Mouse (Mus musculus) kidney, postnatal 0 days (tissue): ENCODE results near the gene Pelp1. TPM values are rescaled to one million over a fixed set of nuclear protein-coding genes. Genes with fewer than 3 reads are reported as not detected.

Experiments used
- ATAC-seq: fragments of 200-750 bp; cut with Nextera tagmentation; replicated peaks from 2 replicates; pipeline ENCODE4 v1.8.0; 2017; ENCODE audit warnings: low read depth, moderate number of reproducible peaks, moderate TSS enrichment, moderate library complexity; ENCODE audit not compliant: low FRiP score
- DNase-seq: peaks from one replicate; pipeline ENCODE4 v3.0.0-alpha.2; 2016; ENCODE audit warnings: low spot score
- H3K27ac ChIP-seq: fragments of 300-500 bp; sonication (generic); 2 replicates; pipeline ENCODE4 v1.5.1; 2014; ENCODE audit warnings: mild to moderate bottlenecking
- H3K27me3 ChIP-seq: fragments of 300-500 bp; sonication (generic); 2 replicates; pipeline ENCODE4 v1.6.1; 2014; ENCODE audit warnings: low read length, mixed read lengths; ENCODE audit not compliant: insufficient read depth
- H3K36me3 ChIP-seq: fragments of 300-500 bp; sonication (generic); 2 replicates; pipeline ENCODE4 v1.6.1; 2014; ENCODE audit warnings: low read length, mixed read lengths; ENCODE audit not compliant: insufficient read depth
- H3K4me1 ChIP-seq: fragments of 300-500 bp; sonication (generic); replicated peaks from 2 replicates; pipeline ENCODE4 v1.6.1; 2014; ENCODE audit warnings: antibody characterized with exemption, low read length, mixed read lengths; ENCODE audit not compliant: insufficient read depth
- H3K4me2 ChIP-seq: fragments of 300-500 bp; sonication (generic); 2 replicates; pipeline ENCODE4 v1.6.1; 2014; ENCODE audit warnings: mild to moderate bottlenecking, low read length, moderate library complexity, mixed read lengths
- H3K4me3 ChIP-seq: fragments of 300-500 bp; sonication (generic); replicated peaks from 2 replicates; pipeline ENCODE4 v1.5.1; 2014; ENCODE audit warnings: low read depth, low read length
- H3K9ac ChIP-seq: fragments of 300-500 bp; sonication (generic); 2 replicates; pipeline ENCODE4 v1.6.1; 2014; ENCODE audit warnings: low read depth, low read length
- H3K9me3 ChIP-seq: fragments of 300-500 bp; sonication (generic); replicated peaks from 2 replicates; pipeline ENCODE4 v1.6.1; 2016; ENCODE audit warnings: low read length, inconsistent platforms, mixed read lengths
- CTCF ChIP-seq: IDR thresholded peaks from 2 replicates; pipeline ENCODE4 v1.5.1; 2016; ENCODE audit warnings: antibody characterized with exemption, low read depth, mild to moderate bottlenecking, moderate library complexity
- whole genome bisulfite sequencing: fragments of 180-500 bp; shearing (Covaris S2); extraction: QIAGEN DNeasy Blood & Tissue Kit; methylation state at CpG from one replicate; pipeline ENCODE4 v1.1.7; 2014; 5-methylcytosine and 5-hydroxymethylcytosine counted together
- polyA plus RNA-seq: library from polyadenylated mRNA; unstranded; fragments of >200 nt; fragmentation: Nextera tagmentation; extraction: Ambion mirVana; gene quantifications from 2 replicates; pipeline ENCODE4 v1.2.1, GENCODE M21; 2015

The Pelp1 gene
- polyA plus RNA-seq, 1 experiment from 2014 or later, result 18.8 TPM

DNA sequence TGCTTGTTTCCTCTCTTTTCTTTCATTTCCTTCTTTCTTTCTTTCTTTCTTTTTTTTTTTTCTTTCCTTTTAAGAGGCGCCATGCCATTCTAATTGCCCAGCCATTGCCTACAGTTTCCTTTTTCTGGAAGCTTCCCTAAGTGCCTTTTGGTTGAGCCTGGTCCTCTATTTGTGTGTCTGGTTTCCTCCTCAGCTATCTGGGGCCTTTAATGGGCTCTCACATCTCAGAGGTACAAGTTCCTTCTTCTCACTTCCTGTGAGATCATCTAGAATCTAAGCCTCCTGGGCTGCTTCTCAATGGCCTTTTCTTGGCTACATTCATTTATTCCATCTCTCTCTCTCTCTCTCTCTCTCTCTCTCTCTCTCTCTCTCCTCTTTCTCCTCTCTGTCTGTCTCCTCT, 37.5 kb upstream of the Pelp1 start:
- no peak overlapping the region for H3K4me2 ChIP-seq
- DNase-seq (no peak), ATAC-seq (no peak)
- H3K9ac ChIP-seq, result no peak overlapping the region
- H3K36me3 ChIP-seq, result no peaks in the 10 kb centered on the region
- 94% methylated on average over 1 of the region's 1 CpGs for WGBS
- H3K27me3 ChIP-seq, result no peaks in the 10 kb centered on the region
- H3K4me1 ChIP-seq, result no peaks in the 10 kb centered on the region
- no peak overlapping the region for H3K27ac ChIP-seq
- no peak overlapping the region for H3K4me3 ChIP-seq
- H3K9me3 ChIP-seq, result no peaks in the 10 kb centered on the region
- TF ChIP-seq CTCF, result no peak

DNA sequence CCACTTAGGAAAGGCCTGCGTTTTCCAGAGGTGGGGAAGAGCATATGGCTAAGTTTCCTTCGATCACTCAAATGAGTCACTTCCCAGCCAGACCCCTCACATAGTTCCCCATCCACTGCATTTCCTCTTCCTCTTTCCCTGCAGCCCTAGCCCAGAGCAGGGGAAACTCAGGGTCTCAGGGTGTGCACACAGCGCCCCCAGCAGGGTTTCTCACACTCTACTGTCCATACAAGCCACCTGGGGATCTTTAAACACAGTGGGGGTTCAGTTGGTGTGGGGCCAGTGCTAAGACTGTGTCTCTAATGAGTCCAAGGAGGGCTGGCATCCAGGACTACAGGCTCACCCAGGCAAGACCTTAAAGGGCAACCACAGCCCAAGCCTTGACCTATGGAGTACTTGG, 36.9 kb upstream of the Pelp1 start:
- 44% methylated on average over 3 of the region's 3 CpGs for WGBS
- ATAC-seq (no peak), DNase-seq (no peak)
- H3K4me2 ChIP-seq, result no peak overlapping the region
- no peaks in the 10 kb centered on the region for H3K27me3 ChIP-seq
- H3K4me3 ChIP-seq, result no peak overlapping the region
- H3K36me3 ChIP-seq, result no peaks in the 10 kb centered on the region
- no peak overlapping the region for H3K27ac ChIP-seq
- no peak overlapping the region for H3K9ac ChIP-seq
- H3K9me3 ChIP-seq, result no peaks in the 10 kb centered on the region
- no peak for TF ChIP-seq CTCF
- no peaks in the 10 kb centered on the region for H3K4me1 ChIP-seq

DNA sequence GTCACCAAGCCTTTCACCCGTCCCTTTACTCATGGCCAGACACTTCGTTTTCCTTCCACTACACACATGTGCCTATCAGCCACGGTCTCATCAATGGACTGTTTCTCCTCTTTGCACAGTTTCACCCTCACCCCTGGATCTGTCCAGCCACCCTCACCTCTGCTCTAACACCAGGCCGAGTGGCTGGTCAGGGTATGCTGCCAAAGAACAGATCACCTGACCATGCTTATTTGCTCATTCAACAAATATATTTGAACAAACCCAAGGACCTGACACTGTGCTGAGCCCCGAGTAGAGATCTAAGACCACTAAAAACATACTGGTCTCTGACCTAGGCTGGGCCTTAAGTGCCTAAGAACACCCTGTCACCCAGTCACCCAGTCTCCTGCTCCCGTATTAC, 34.8 kb upstream of the Pelp1 start:
- H3K27me3 ChIP-seq, result no peaks in the 10 kb centered on the region
- DNase-seq (no peak), ATAC-seq (no peak)
- no peaks in the 10 kb centered on the region for H3K4me1 ChIP-seq
- WGBS, result 78% methylated on average over 6 of the region's 6 CpGs
- no peak for TF ChIP-seq CTCF
- H3K4me3 ChIP-seq, result no peak overlapping the region
- no peak overlapping the region for H3K9ac ChIP-seq
- no peak overlapping the region for H3K4me2 ChIP-seq
- no peaks in the 10 kb centered on the region for H3K9me3 ChIP-seq
- 0 out of 2 replicates have a peak, but pooled peaks cover 4% of the 10 kb centered on the region for H3K36me3 ChIP-seq
- no peak overlapping the region for H3K27ac ChIP-seq

GRCm38 (mm10) chr11:70443964-70444363, 34.1 kb upstream of the Pelp1 start:
- no peak for TF ChIP-seq CTCF
- no peaks in the 10 kb centered on the region for H3K9me3 ChIP-seq
- 87% methylated on average over 3 of the region's 3 CpGs for WGBS
- DNase-seq (no peak), ATAC-seq (no peak)
- no peak overlapping the region for H3K4me2 ChIP-seq
- 0 out of 2 replicates have a peak, but pooled peaks cover 11% of the 10 kb centered on the region for H3K36me3 ChIP-seq
- H3K4me1 ChIP-seq, result no peaks in the 10 kb centered on the region
- no peak overlapping the region for H3K27ac ChIP-seq
- H3K9ac ChIP-seq, result no peak overlapping the region
- H3K4me3 ChIP-seq, result no peak overlapping the region
- H3K27me3 ChIP-seq, result no peaks in the 10 kb centered on the region

- H3K27ac ChIP-seq, result no peak overlapping the region
- TF ChIP-seq CTCF, result no peak
- H3K4me3 ChIP-seq, result no peak overlapping the region
- 92% methylated on average over 7 of the region's 7 CpGs for WGBS
- H3K27me3 ChIP-seq, result no peaks in the 10 kb centered on the region
- ATAC-seq (no peak), DNase-seq (no peak)
- H3K36me3 ChIP-seq, result 0 out of 2 replicates have a peak, but pooled peaks cover 19% of the 10 kb centered on the region
- no peak overlapping the region for H3K4me2 ChIP-seq
- no peaks in the 10 kb centered on the region for H3K4me1 ChIP-seq
- no peak overlapping the region for H3K9ac ChIP-seq
- no peaks in the 10 kb centered on the region for H3K9me3 ChIP-seq
These were observed 32.1 kb upstream of the Pelp1 start for GRCm38 (mm10) chr11:70441882-70442281.

- 0 out of 2 replicates have a peak, but pooled peaks cover 25% of the 10 kb centered on the region for H3K36me3 ChIP-seq
- no peak overlapping the region for H3K9ac ChIP-seq
- 96% methylated on average over 4 of the region's 4 CpGs for WGBS
- no peak overlapping the region for H3K4me3 ChIP-seq
- H3K9me3 ChIP-seq, result no peaks in the 10 kb centered on the region
- H3K27me3 ChIP-seq, result no peaks in the 10 kb centered on the region
- H3K4me1 ChIP-seq, result no peaks in the 10 kb centered on the region
- H3K27ac ChIP-seq, result no peak overlapping the region
- ATAC-seq, result no peak
- H3K4me2 ChIP-seq, result no peak overlapping the region
- no peak for DNase-seq
- no peak for TF ChIP-seq CTCF
These were observed 30.8 kb upstream of the Pelp1 start for GRCm38 (mm10) chr11:70440637-70441036.

DNA sequence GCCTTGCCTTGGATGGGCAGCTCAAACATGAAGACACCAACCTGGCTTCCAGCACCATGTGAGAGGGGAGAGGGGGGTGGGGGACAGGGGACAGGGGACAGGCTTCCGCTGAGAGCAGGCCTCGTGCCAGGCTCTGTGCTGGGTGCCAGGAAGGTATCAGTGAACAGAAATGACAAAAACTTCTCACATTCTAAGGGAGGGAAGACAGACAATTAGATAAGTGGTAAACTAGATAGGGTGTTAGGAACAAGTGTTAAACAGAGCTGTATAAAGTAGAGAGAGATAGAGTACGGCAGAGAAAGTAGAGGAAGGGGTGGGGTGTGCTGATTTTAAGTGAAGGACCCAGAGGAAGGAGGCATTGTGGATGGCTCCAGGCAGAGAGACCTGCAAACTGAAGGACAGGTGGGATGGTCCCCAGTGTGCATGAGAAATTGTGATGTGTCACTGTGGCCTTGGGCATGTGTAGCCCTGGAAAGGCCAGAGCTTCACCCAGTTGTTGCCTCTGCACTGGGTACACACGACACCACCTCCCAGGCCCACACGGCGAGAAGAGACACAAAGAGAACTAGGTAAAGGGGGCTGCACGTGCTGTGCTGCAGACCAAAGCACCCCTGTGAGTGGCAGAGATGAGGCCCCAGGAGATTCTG, 29.0 kb upstream of the Pelp1 start:
- WGBS, result 88% methylated on average over 7 of the region's 7 CpGs
- DNase-seq (no peak), ATAC-seq (no peak)
- no peaks in the 10 kb centered on the region for H3K4me1 ChIP-seq
- no peaks in the 10 kb centered on the region for H3K27me3 ChIP-seq
- H3K4me3 ChIP-seq, result no peak overlapping the region
- 0 out of 2 replicates have a peak, but pooled peaks cover 25% of the 10 kb centered on the region for H3K36me3 ChIP-seq
- no peak overlapping the region for H3K9ac ChIP-seq
- H3K27ac ChIP-seq, result no peak overlapping the region
- H3K9me3 ChIP-seq, result no peaks in the 10 kb centered on the region
- TF ChIP-seq CTCF, result no peak
- H3K4me2 ChIP-seq, result no peak overlapping the region
